Mouse (Mus musculus) kidney, postnatal 25 days (tissue): ENCODE data around the gene Mrps14.

Experiments used
- DNase-seq, 2 experiments: peaks; one replicate each; pipeline ENCODE4 v3.0.0; 2021; ENCODE audit warnings: mixed read lengths in 2 of 2

The Mrps14 gene

GRCm38 (mm10) chr1:160231013-160231412 lies 36.0 kb downstream of the Mrps14 start:
- DNase-seq, result peak in 1 of 2 experiments; percentile 63

- DNase-seq, result no peak
Observed at GRCm38 (mm10) chr1:160232113-160232512, 37.1 kb downstream of the Mrps14 start.

GRCm38 (mm10) chr1:160233921-160234320 lies 38.9 kb downstream of the Mrps14 start:
- no peak for DNase-seq

- no peak for DNase-seq
Observed at GRCm38 (mm10) chr1:160237981-160238380, 43.0 kb downstream of the Mrps14 start.

- no peak for DNase-seq
Observed at GRCm38 (mm10) chr1:160238852-160239443, 43.9 kb downstream of the Mrps14 start.

GRCm38 (mm10) chr1:160240091-160240490 lies 45.1 kb downstream of the Mrps14 start:
- no peak for DNase-seq

GRCm38 (mm10) chr1:160244689-160245088 lies 49.7 kb downstream of the Mrps14 start:
- DNase-seq, result no peak

- DNase-seq, result no peak
Observed at GRCm38 (mm10) chr1:160245954-160246353, 50.9 kb downstream of the Mrps14 start.

- no peak for DNase-seq
Observed at GRCm38 (mm10) chr1:160246844-160247243, 51.8 kb downstream of the Mrps14 start.

GRCm38 (mm10) chr1:160247473-160247872 lies 52.5 kb downstream of the Mrps14 start:
- DNase-seq, result no peak

GRCm38 (mm10) chr1:160249786-160250185 lies 54.8 kb downstream of the Mrps14 start:
- no peak for DNase-seq

GRCm38 (mm10) chr1:160250782-160251181 lies 55.8 kb downstream of the Mrps14 start:
- no peak for DNase-seq

- no peak for DNase-seq
Observed at GRCm38 (mm10) chr1:160251388-160252007, 56.5 kb downstream of the Mrps14 start.
